ENCODE assay signal across 8 mouse cellular contexts in genomic region chr12:58924025-58924424, GRCm38 (mm10).
A peak's percentile ranks its signal among the peaks of the same experiment; 100 is the strongest.
DNase-seq lines count a peak whose midpoint lies in the region; ATAC-seq lines count a peak whose summit lies in the region.

No protein-coding gene starts in this region.

- WGBS in hindbrain, embryonic 11.5 days, result 61% methylated on average over 3 of the region's 3 CpGs
- WGBS in hindbrain, embryonic 13.5 days, result 80% methylated on average over 3 of the region's 3 CpGs

- no peaks in the 10 kb centered on the region for H3K9me3 ChIP-seq in hindbrain, embryonic 11.5 days (ENCODE audit: control insufficient read depth, low read length)
- no peaks in the 10 kb centered on the region for H3K9me3 ChIP-seq in hindbrain, embryonic 13.5 days

- H3K27me3 ChIP-seq in hindbrain, embryonic 11.5 days (ENCODE audit: control insufficient read depth, insufficient read depth, low read length), result no peaks in the 10 kb centered on the region
- no peaks in the 10 kb centered on the region for H3K27me3 ChIP-seq in hindbrain, embryonic 13.5 days

- no peak overlapping the region for H3K9ac ChIP-seq in hindbrain, embryonic 11.5 days (ENCODE audit: low read depth, low read length)
- no peak overlapping the region for H3K9ac ChIP-seq in hindbrain, embryonic 13.5 days

- H3K27ac ChIP-seq in hindbrain, embryonic 11.5 days (ENCODE audit: low read depth, low read length), result no peak overlapping the region
- H3K27ac ChIP-seq in hindbrain, embryonic 13.5 days, result no peak overlapping the region

- no peak overlapping the region for H3K4me2 ChIP-seq in hindbrain, embryonic 11.5 days (replicated peaks; ENCODE audit: low read depth, low read length)
- no peak overlapping the region for H3K4me2 ChIP-seq in hindbrain, embryonic 13.5 days

- no peaks in the 10 kb centered on the region for H3K4me1 ChIP-seq in hindbrain, embryonic 11.5 days (replicated peaks; ENCODE audit: control insufficient read depth, insufficient read depth, low read length)
- no peaks in the 10 kb centered on the region for H3K4me1 ChIP-seq in hindbrain, embryonic 13.5 days (replicated peaks)

- peak; percentile 44 for DNase-seq in hindbrain, embryonic 11.5 days (ENCODE audit: low spot score)
- DNase-seq in B cell, adult 2 months, result peak; percentile 34 to 50
- DNase-seq in adrenal gland, postnatal 14 days, result peak; percentile 37
- DNase-seq in frontal cortex, postnatal 25 days (ENCODE audit: low spot score in 2 of 2), result peak; percentile 54 to 55
- peak; percentile 77 to 83 for DNase-seq in left cerebral cortex, postnatal 14 days (ENCODE audit: low spot score in 2 of 2)
- DNase-seq in right cerebral cortex, postnatal 36 days (ENCODE audit: low spot score in 2 of 2), result peak; percentile 55 to 58

- no peak for ATAC-seq in hindbrain, embryonic 11.5 days (ENCODE audit: low FRiP score)
- ATAC-seq in hindbrain, embryonic 13.5 days (ENCODE audit: low FRiP score), result no peak
- ATAC-seq in CD4-positive, CD25-positive, alpha-beta regulatory T cell, adult 4 months, result no peak

- intact Hi-C loops in left cerebral cortex, postnatal 14 days (cut with DNase I), result loop anchor here (5.0 to 10.0 kb wide), 3 partner anchors 179 to 1097 kb away; partner anchors contain the start of gene Sstr1

- no peak overlapping the region for H3K4me3 ChIP-seq in hindbrain, embryonic 11.5 days (ENCODE audit: low read depth, low read length)
- no peak overlapping the region for H3K4me3 ChIP-seq in hindbrain, embryonic 13.5 days

- no peaks in the 10 kb centered on the region for H3K36me3 ChIP-seq in hindbrain, embryonic 11.5 days (ENCODE audit: control insufficient read depth, insufficient read depth, low read length)
- H3K36me3 ChIP-seq in hindbrain, embryonic 13.5 days, result no peaks in the 10 kb centered on the region
